Mouse (Mus musculus) A20 (cell line): ENCODE data around the gene Gm20388.
"Not testable (repeated sequence)": the region's sequence is repeated elsewhere in the genome, so short reads cannot be mapped to it uniquely, and the experiment has no call there.

ENCODE experiments used
- DNase-seq: peaks from one replicate; pipeline ENCODE4 v3.0.0-alpha.2; 2011; ENCODE audit warnings: low read depth, low spot score

The Gm20388 gene

GRCm38 (mm10) chr8:121419551-121419950 is 1508.9 kb downstream of the Gm20388 start:
- DNase-seq: no peak

DNA sequence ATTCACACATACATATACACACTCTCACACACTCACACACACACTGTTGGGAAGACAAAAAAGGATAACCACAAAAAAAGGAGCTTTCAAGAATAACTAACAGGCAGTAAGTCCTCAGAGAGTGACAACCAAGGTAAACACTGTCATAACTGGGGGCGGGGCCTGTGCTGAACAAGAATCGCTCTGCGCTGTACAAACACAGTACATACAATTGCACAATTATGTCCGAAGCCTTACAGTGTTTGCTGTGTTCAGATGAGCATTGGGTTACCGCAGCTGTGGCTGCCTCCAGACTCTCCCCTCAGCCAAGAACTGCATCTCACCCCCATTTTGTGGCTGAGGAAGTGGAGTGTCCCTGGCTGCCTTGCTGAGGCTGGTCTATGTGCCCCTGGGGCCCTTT is 1510.4 kb downstream of the Gm20388 start:
- no peak for DNase-seq

GRCm38 (mm10) chr8:121424080-121424479 is 1513.4 kb downstream of the Gm20388 start:
- no peak for DNase-seq

DNA sequence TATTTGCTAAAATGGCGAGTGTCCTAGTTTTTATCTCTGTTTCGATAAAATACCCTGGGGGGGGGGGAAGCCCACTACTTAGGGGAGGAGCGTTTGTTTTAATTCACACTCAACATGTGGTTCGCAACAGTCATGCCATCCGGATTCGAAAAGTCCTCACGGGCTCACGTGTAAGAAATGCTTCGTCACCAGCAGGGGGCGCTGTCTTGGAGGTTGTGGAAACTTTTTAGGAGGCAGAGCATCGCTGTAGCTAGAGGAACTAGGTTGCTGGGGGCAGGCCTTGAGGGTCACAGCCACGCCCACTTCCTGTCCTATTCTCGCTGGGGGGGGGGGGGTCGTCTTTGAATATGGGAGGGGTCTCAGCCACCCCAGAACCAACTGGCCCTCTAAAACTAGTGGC is 1514.0 kb downstream of the Gm20388 start:
- DNase-seq: peak; percentile 50

GRCm38 (mm10) chr8:121431499-121431898 is 1520.9 kb downstream of the Gm20388 start:
- DNase-seq: no peak

GRCm38 (mm10) chr8:121433466-121433865 is 1522.8 kb downstream of the Gm20388 start:
- no peak for DNase-seq

- peak; percentile 51 for DNase-seq
These were observed 1526.0 kb downstream of the Gm20388 start for GRCm38 (mm10) chr8:121436656-121437055.

GRCm38 (mm10) chr8:121437506-121437905 is 1526.9 kb downstream of the Gm20388 start:
- no peak for DNase-seq

DNA sequence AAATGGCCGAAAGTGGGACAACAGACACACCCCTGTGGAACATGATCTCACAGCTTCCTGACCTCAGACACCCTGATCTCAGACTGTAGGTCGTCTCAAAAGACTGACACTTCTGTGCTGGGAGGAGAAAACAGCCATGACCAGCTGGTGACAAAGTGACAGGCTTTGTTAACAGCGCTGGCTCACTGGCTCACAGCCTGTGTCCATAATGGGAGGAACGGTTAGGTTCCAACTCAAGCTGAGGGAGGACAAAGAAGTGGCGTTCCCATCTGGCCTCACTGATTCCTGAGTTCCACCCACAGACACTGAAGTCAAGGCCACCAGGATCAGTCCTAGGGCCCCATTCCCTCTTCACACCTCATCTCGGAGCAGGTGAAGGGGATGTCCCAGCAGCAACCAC is 1527.5 kb downstream of the Gm20388 start:
- DNase-seq: no peak

DNA sequence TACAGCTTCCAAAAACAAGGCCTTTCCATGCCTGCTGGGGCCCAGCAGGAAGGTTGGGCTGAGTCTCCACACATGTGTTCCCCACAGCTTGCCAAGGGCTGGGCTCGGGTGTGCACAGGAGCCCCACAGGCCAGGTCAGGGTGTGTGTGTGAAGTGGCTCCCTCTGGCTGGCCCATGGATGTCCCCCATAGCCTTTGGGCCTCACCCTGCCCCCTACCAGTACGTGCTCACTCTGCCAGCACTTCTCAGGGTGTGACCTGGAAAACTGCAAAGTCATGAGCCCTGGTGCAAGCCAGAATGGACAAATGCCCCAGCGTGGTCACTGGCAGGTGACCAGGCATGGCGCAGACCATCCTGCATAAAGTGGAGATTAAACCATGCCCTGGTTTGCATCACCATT is 1528.7 kb downstream of the Gm20388 start:
- no peak for DNase-seq

DNA sequence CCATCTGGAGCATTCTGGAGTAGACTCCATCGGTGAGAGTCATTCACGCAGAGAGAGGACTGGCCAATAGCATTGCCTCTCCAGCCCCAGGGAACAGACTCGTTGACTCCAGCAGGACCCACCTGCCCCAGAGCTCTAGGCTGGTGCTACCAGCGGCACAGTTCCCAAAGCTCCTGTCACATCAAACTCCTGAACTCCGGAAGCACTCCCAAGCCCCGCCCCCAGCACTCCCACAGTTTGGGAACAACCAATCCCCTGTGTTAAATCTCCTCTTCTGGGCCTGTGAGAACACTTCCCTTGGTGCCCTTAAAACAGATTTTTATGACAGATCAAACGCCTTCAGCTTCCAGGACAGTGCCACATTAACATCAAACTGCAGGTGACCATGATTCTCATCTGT is 1532.7 kb downstream of the Gm20388 start:
- no peak for DNase-seq

GRCm38 (mm10) chr8:121444521-121444920 is 1533.9 kb downstream of the Gm20388 start:
- not testable (repeated sequence) for DNase-seq

DNA sequence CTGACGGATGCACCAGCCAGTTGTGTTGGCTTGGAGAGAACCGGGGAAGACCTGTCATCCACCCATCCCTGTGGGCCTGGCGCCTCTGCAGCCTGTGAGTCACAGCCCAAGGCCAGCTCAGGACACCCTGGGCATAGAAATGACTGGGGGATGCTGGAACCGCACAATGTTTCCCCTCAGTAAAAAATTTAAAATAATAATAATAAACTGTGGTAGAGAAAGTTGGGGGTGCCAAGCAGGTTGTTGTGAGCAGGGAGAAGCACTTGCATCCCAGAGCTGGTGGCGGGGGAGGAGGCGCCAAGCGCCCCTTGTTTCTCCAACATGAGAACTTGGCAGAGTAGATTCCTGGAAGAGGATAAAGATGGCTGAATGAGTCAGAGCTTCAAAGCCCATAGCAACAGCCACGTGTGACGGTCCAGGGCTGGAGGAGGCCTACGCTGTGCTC is 1534.4 kb downstream of the Gm20388 start:
- DNase-seq: no peak

- DNase-seq: no peak
These were observed 1535.5 kb downstream of the Gm20388 start for GRCm38 (mm10) chr8:121446133-121446532.

DNA sequence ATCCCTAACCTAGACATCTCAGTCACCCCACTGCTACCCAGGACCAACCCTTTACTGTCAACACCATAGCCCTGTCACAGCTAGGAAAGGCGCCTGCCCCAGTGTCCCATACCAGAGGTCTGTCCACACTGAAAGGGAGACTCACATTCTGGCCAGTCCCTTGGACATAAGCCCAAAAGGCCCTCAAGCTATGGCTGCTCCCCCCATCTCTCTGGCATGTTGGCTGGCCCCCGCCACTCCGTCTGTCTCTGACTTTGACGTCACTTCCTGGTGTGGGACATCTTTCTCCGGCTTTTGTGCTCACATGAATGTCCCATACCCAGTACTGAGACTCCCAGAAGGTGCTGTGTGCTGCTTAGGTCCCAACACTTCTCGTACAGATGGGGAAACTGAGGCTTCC is 1536.2 kb downstream of the Gm20388 start:
- DNase-seq: no peak

GRCm38 (mm10) chr8:121450211-121450610 is 1539.6 kb downstream of the Gm20388 start:
- DNase-seq: no peak

DNA sequence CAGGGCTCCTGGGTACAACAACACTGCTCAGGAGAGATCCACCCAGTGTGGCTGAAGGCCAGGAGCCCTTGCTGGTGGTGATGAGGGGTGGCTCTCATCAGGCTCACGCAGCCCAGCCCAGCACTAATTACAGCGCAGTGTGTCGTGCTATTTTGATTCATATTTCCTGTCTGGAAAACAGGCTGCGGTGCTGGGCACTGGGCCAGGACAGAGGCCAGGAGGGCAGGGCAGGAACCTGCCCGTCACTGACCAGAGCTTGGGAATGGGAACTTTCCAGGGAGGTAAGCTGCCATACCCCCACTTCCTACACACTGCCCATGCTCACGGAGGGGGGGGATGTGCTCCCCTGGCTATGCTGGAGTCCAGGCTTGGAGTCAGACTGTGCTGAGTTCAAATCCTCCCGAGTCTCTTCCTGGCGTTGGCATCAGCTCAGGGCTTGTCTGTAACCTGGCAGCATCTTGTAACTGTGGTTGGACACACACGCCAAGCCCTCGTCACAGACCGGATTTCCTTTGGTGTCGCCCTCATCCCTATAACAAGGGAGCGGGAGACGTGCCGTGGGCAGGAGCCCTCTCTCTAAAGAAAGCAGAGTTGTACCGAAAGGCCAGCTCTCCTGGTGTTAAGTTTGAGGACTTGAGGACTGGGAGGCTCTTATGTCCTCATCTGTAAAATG is 1540.9 kb downstream of the Gm20388 start:
- no peak for DNase-seq

DNA sequence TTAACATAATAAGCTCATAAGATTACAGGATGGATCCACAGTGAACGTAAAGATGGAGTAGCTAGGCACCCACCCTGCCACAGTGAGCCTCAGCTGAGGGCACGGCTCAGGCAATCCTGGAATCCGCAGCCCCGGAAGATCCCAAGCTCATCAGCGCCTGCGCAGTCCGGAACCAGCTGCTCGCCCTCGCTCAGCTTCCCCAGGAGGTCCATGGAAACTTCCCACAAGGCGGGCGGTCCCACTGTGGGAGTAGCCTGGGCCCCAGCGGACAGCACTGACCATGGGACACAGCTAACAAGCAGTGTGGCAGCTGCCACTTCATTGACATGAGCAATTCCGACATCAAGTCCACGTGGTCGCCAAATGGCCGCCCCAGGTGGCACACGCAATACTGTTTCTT is 1544.1 kb downstream of the Gm20388 start:
- no peak for DNase-seq

- no peak for DNase-seq
These were observed 1550.6 kb downstream of the Gm20388 start for GRCm38 (mm10) chr8:121461192-121461591.

DNA sequence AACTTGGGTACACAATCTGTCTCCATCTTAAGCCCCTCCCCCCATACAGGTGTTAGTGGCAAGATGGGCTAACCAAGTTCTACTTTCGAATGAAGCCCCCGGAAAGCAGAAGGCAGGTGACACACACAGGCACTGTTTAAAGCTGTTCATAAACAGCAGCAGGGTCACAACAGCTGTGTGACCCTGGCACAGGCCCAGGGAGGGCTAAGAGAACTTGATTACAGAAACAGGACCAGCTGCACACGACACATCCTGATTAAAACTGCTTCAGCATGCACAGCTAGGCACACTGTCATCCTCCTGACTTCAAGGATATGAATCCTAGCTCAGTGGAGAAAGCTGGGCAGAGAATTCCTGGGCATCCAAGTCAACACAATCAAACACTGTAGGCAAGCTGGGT is 1551.5 kb downstream of the Gm20388 start:
- peak; percentile 73 for DNase-seq

DNA sequence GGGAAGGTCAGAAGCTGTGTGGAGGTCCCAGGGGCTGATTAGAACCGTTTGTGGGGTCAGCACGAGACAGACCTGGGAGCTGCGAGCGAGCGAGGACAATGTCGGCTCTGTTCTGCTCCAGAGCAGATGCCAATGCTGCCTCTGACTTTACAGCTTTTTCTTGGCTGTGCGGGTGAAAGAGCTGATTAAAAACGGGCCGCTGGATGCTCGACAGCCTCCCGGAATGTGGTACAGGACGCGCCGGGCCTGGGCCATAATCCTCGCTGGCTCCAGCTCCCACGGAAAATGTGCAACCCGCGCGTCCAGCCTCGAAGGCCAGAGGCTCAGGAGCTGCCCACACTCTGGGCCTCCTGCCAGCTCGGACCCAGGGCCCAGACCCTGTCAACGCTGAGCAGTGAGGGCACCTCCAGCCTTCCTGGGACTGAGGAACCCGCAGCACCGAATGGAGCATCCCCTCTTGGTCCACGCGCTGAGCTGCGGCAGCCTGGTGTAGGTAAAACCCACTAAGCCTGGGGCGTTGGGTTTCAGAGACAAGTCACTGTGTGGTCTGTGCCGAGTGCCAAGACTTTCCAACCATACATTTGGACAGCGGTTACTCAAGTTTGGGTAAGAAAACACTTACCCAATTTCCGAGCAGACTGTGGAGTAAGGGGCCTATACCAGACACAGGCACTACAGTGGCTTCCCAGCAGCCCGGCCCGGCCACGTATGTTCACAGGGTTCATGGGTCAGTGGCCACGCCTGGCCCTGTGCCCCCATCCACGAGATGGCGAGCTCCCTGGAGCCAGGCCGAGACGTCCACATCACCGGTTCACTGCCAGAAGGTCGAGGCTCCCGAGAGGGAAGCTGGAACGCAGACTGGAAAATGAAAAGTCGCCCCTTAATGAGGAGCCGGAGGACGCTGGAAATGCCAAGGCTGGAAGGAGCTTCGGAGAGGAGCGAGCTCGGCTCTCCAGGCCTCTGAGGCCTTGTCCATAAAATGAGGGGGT is 1557.7 kb downstream of the Gm20388 start:
- DNase-seq: no peak

DNA sequence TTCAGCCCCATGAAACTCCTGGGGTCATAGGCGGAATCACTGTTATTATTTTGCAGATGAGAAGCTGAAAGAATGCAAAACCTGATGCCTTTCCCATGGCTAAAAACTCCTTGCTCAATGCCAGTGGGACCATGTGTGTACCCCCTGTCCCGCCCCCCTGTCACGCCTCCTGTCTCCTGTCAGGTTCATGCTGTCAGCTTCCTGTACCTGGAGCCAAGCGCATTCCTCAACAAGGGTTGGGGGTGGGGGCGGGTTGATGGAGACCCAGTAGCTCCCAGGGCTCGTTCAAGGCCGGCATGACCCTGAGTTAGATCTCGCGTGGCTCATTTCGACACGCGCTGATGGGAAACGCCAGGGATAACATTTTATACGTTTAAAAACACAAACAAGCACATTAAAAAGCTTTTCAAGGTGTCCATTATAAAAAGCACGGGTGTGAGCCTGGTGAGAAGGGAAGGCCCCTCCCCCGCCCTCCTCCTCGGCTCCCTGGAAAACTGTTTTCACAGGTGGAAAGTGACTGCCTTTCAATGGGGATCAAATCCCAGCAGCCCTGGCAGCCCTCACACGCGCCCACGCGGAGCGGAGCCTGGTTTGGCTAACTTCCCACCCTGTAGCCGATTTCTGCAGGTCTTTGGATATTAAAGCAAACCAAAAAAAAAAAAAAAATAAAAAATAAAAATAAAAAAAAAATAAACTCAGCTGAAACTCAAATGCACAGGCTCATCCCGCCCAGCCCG is 1563.7 kb downstream of the Gm20388 start:
- no peak for DNase-seq
